Mouse (Mus musculus): ENCODE measurements around the gene Atg4d. TPM values are rescaled to one million over a fixed set of nuclear protein-coding genes. Genes with fewer than 3 reads are reported as not detected.
"Not testable (repeated sequence)": the region's sequence is repeated elsewhere in the genome, so short reads cannot be mapped to it uniquely, and the experiment has no call there.

The Atg4d gene
- total RNA-seq, 2 experiments from 2014 or later: 29.7 to 33.9 TPM

GRCm38 (mm10) chr9:21291022-21291787, 26.1 kb downstream of the Atg4d start, which contains the start of gene Cdkn2d:
Gene Cdkn2d, minus strand, starts transcription at chr9:21291407.
- DNase-seq (ENCODE audit: extremely low spot score in 1 of 2, low spot score in 2 of 2): peak; percentile 99 to 100
- intact Hi-C loops (cut with DNase I): no loop called here

- intact Hi-C loops (cut with DNase I); DNase-seq (ENCODE audit: extremely low spot score in 1 of 2, low spot score in 2 of 2): not testable (repeated sequence)
Measured at GRCm38 (mm10) chr9:21291868-21292267, 26.8 kb downstream of the Atg4d start.

GRCm38 (mm10) chr9:21292271-21292670, 27.2 kb downstream of the Atg4d start:
- intact Hi-C loops (cut with DNase I): no loop called here
- no peak for DNase-seq (ENCODE audit: extremely low spot score in 1 of 2, low spot score in 2 of 2)

- intact Hi-C loops (cut with DNase I): no loop called here
- no peak for DNase-seq (ENCODE audit: extremely low spot score in 1 of 2, low spot score in 2 of 2)
Measured at GRCm38 (mm10) chr9:21299014-21299413, 33.9 kb downstream of the Atg4d start.

GRCm38 (mm10) chr9:21305065-21305464, 40.0 kb downstream of the Atg4d start:
- DNase-seq (ENCODE audit: extremely low spot score in 1 of 2, low spot score in 2 of 2): no peak
- intact Hi-C loops (cut with DNase I): no loop called here

- DNase-seq (ENCODE audit: extremely low spot score in 1 of 2, low spot score in 2 of 2): no peak
- intact Hi-C loops (cut with DNase I): no loop called here
Measured at GRCm38 (mm10) chr9:21309150-21309741, 44.2 kb downstream of the Atg4d start.

- DNase-seq (ENCODE audit: extremely low spot score in 1 of 2, low spot score in 2 of 2): no peak
- intact Hi-C loops (cut with DNase I): loop anchor here (5.0 kb wide), 1 partner anchor 101 kb away; the partner anchor contains the start of gene Qtrt1
Measured at GRCm38 (mm10) chr9:21311695-21312094, 46.6 kb downstream of the Atg4d start.

GRCm38 (mm10) chr9:21312134-21312533, 47.0 kb downstream of the Atg4d start, which contains the start of gene Ap1m2:
Gene Ap1m2, minus strand, starts transcription at chr9:21312337.
- intact Hi-C loops (cut with DNase I): loop anchor here (5.0 kb wide), 1 partner anchor 100 kb away; the partner anchor contains the start of gene Qtrt1
- no peak for DNase-seq (ENCODE audit: extremely low spot score in 1 of 2, low spot score in 2 of 2)

- intact Hi-C loops (cut with DNase I): loop anchor here (1.0 to 5.0 kb wide), 2 partner anchors 44 to 99 kb away; partner anchors contain the start of gene Qtrt1
- peak; percentile 59 to 84 for DNase-seq (ENCODE audit: extremely low spot score in 1 of 2, low spot score in 2 of 2)
Measured at GRCm38 (mm10) chr9:21313394-21313793, 48.3 kb downstream of the Atg4d start.

GRCm38 (mm10) chr9:21314367-21315140, 49.5 kb downstream of the Atg4d start:
- intact Hi-C loops (cut with DNase I): loop anchor here (5.0 kb wide), 1 partner anchor 98 kb away; the partner anchor contains the start of gene Qtrt1
- no peak for DNase-seq (ENCODE audit: extremely low spot score in 1 of 2, low spot score in 2 of 2)

- intact Hi-C loops (cut with DNase I): no loop called here
- no peak for DNase-seq (ENCODE audit: extremely low spot score in 1 of 2, low spot score in 2 of 2)
Measured at GRCm38 (mm10) chr9:21315421-21315820, 50.3 kb downstream of the Atg4d start.

- intact Hi-C loops (cut with DNase I): no loop called here
Measured at GRCm38 (mm10) chr9:21316696-21317095, 51.6 kb downstream of the Atg4d start.

GRCm38 (mm10) chr9:21318792-21319191, 53.7 kb downstream of the Atg4d start:
- intact Hi-C loops (cut with DNase I): no loop called here

More at GRCm38 (mm10) chr9:21316696-21317095, 51.6 kb downstream of the Atg4d start:
- no peak for DNase-seq (ENCODE audit: extremely low spot score in 1 of 2, low spot score in 2 of 2)

GRCm38 (mm10) chr9:21319503-21319902, 54.4 kb downstream of the Atg4d start:
- DNase-seq (ENCODE audit: extremely low spot score in 1 of 2, low spot score in 2 of 2): no peak
- intact Hi-C loops (cut with DNase I): no loop called here

More at GRCm38 (mm10) chr9:21318792-21319191, 53.7 kb downstream of the Atg4d start:
- no peak for DNase-seq (ENCODE audit: extremely low spot score in 1 of 2, low spot score in 2 of 2)

- intact Hi-C loops (cut with DNase I): no loop called here
Measured at GRCm38 (mm10) chr9:21320280-21320618, 55.2 kb downstream of the Atg4d start.

GRCm38 (mm10) chr9:21320619-21321512, 55.8 kb downstream of the Atg4d start, which contains the start of gene Slc44a2:
Gene Slc44a2, plus strand, starts transcription at chr9:21320698.
- intact Hi-C loops (cut with DNase I): no loop called here

More at GRCm38 (mm10) chr9:21320280-21320618, 55.2 kb downstream of the Atg4d start:
- DNase-seq (ENCODE audit: extremely low spot score in 1 of 2, low spot score in 2 of 2): no peak

GRCm38 (mm10) chr9:21321513-21321835, 56.4 kb downstream of the Atg4d start:
- intact Hi-C loops (cut with DNase I): no loop called here
- DNase-seq (ENCODE audit: extremely low spot score in 1 of 2, low spot score in 2 of 2): peak in 1 of 2 experiments; percentile 62

More at GRCm38 (mm10) chr9:21320619-21321512, 55.8 kb downstream of the Atg4d start, which contains the start of gene Slc44a2:
- peak; percentile 37 to 87 for DNase-seq (ENCODE audit: extremely low spot score in 1 of 2, low spot score in 2 of 2)
